Mouse (Mus musculus): ENCODE measurements at regions not wholly inside any gene's neighbourhood (a gene's known extent, or its start where the extent isn't known, plus 50 kb on each side); places are given as distances from the start of the nearest gene placed in this dataset.

GRCm38 (mm10) chr11:112953491-112953890 is 171.5 kb downstream of the Sox9 start:
- TF ChIP-seq CTCF (IDR thresholded peaks at IDR 0.05; ENCODE audit: low read depth, low read length), result no peak
- TF ChIP-seq POLR2AphosphoS5 (IDR thresholded peaks at IDR 0.05; ENCODE audit: insufficient replicate concordance, low read depth, low read length), result no peak

Data from G1E (cell line).